In genomic region chr17:74395383-74396065, GRCm38 (mm10) we compare ENCODE assay signal across 7 mouse cellular contexts. TPM values are rescaled to one million over a fixed set of nuclear protein-coding genes. Genes with fewer than 3 reads are reported as not detected.
A peak's percentile ranks its signal among the peaks of the same experiment; 100 is the strongest.
DNase-seq lines count a peak whose midpoint lies in the region; ATAC-seq lines count a peak whose summit lies in the region.

Gene Slc30a6, plus strand, starts transcription at chr17:74395608.

- peak; percentile 95 for DNase-seq in adrenal gland, postnatal 25 days
- DNase-seq in heart, adult 11 months, result peak; percentile 99
- peak; percentile 97 for DNase-seq in kidney, adult 18-20 months
- DNase-seq in limb, embryonic 11.5 days (ENCODE audit: low spot score), result peak; percentile 96
- peak; percentile 98 for DNase-seq in midbrain, embryonic 14.5 days
- peak; percentile 91 to 95 for DNase-seq in spleen, adult 18-20 months

- ATAC-seq in embryonic facial prominence, embryonic 12.5 days (ENCODE audit: insufficient number of reproducible peaks, insufficient read depth, low FRiP score, low TSS enrichment), result peak; percentile 99
- peak; percentile 100 for ATAC-seq in limb, embryonic 11.5 days (ENCODE audit: insufficient number of reproducible peaks, low FRiP score, low TSS enrichment, low read depth)
- ATAC-seq in midbrain, embryonic 14.5 days (ENCODE audit: low FRiP score, low TSS enrichment), result peak; percentile 99

- H3K4me3 ChIP-seq in embryonic facial prominence, embryonic 12.5 days, result peak within 1 kb of the TSS; percentile 92
- H3K4me3 ChIP-seq in limb, embryonic 11.5 days (ENCODE audit: low read depth, low read length), result peak within 1 kb of the TSS; percentile 61
- H3K4me3 ChIP-seq in midbrain, embryonic 14.5 days (replicated peaks; ENCODE audit: low read depth, low read length), result peak within 1 kb of the TSS; percentile 69

- H3K27me3 ChIP-seq in embryonic facial prominence, embryonic 12.5 days, result no peaks in the 10 kb centered on the region
- H3K27me3 ChIP-seq in limb, embryonic 11.5 days (ENCODE audit: control insufficient read depth, insufficient read depth, low read length), result no peaks in the 10 kb centered on the region
- H3K27me3 ChIP-seq in midbrain, embryonic 14.5 days (ENCODE audit: control insufficient read depth, insufficient read depth, low read length), result no peaks in the 10 kb centered on the region

- H3K36me3 ChIP-seq in embryonic facial prominence, embryonic 12.5 days, result no peaks in the 10 kb centered on the region
- H3K36me3 ChIP-seq in limb, embryonic 11.5 days (ENCODE audit: control insufficient read depth, insufficient read depth, low read length), result no peaks in the 10 kb centered on the region
- 0 out of 2 replicates have a peak, but pooled peaks cover 3% of the 10 kb centered on the region for H3K36me3 ChIP-seq in midbrain, embryonic 14.5 days (ENCODE audit: control insufficient read depth, insufficient read depth, low read length)

- WGBS in embryonic facial prominence, embryonic 12.5 days, result under 1% methylated on average over 41 of the region's 41 CpGs
- WGBS in limb, embryonic 11.5 days, result under 1% methylated on average over 41 of the region's 41 CpGs
- under 1% methylated on average over 41 of the region's 41 CpGs for WGBS in midbrain, embryonic 14.5 days

- H3K4me2 ChIP-seq in embryonic facial prominence, embryonic 12.5 days (replicated peaks), result peak within 1 kb of the TSS; percentile 62
- H3K4me2 ChIP-seq in limb, embryonic 11.5 days (ENCODE audit: low read depth, severe bottlenecking), result peak within 1 kb of the TSS; percentile 55
- peak within 1 kb of the TSS; percentile 69 for H3K4me2 ChIP-seq in midbrain, embryonic 14.5 days (ENCODE audit: low read length)

- H3K27ac ChIP-seq in embryonic facial prominence, embryonic 12.5 days, result peak within 1 kb of the TSS; percentile 88
- peak within 1 kb of the TSS; percentile 72; the same call in 1 of the 2 replicates for H3K27ac ChIP-seq in limb, embryonic 11.5 days (replicated peaks; ENCODE audit: low read depth, low read length)
- peak within 1 kb of the TSS; percentile 88 for H3K27ac ChIP-seq in midbrain, embryonic 14.5 days (replicated peaks; ENCODE audit: low read depth, low read length)

- H3K9ac ChIP-seq in embryonic facial prominence, embryonic 12.5 days, result peak within 1 kb of the TSS; percentile 88
- peak within 1 kb of the TSS; percentile 81 for H3K9ac ChIP-seq in limb, embryonic 11.5 days (ENCODE audit: low read length)
- H3K9ac ChIP-seq in midbrain, embryonic 14.5 days (replicated peaks; ENCODE audit: low read length), result peak within 1 kb of the TSS; percentile 75

- peaks cover 7% of the 10 kb centered on the region; the same call in 1 of the 2 replicates for H3K4me1 ChIP-seq in embryonic facial prominence, embryonic 12.5 days
- H3K4me1 ChIP-seq in limb, embryonic 11.5 days (ENCODE audit: control insufficient read depth, insufficient read depth, low read length), result no peaks in the 10 kb centered on the region
- no peaks in the 10 kb centered on the region for H3K4me1 ChIP-seq in midbrain, embryonic 14.5 days (ENCODE audit: control insufficient read depth, insufficient read depth, low read length)

- no peaks in the 10 kb centered on the region for H3K9me3 ChIP-seq in embryonic facial prominence, embryonic 12.5 days
- H3K9me3 ChIP-seq in limb, embryonic 11.5 days (ENCODE audit: control insufficient read depth, low read length), result no peaks in the 10 kb centered on the region
- no peaks in the 10 kb centered on the region for H3K9me3 ChIP-seq in midbrain, embryonic 14.5 days (ENCODE audit: control insufficient read depth, low read length)

RNA-seq across cellular contexts. Expression of gene Slc30a6, which starts in this region (rescaled TPM):
- 29.0 TPM in 2 replicates for total RNA-seq in adrenal gland, postnatal 25 days (2021)
- polyA plus RNA-seq in embryonic facial prominence, embryonic 12.5 days (2016; fragmentation: Nextera tagmentation; extraction: Ambion mirVana), result 36.8 and 38.0 TPM in 2 replicates
- polyA plus RNA-seq in limb, embryonic 11.5 days (2014; fragmentation: Nextera tagmentation; extraction: Ambion mirVana), result 41.5 TPM in 2 replicates
- polyA plus RNA-seq in midbrain, embryonic 14.5 days (2014; fragmentation: Nextera tagmentation; extraction: Ambion mirVana), result 28.4 and 34.6 TPM in 2 replicates

Comparison
In these comparisons a context has a peak if more than half of its experiments do, and no peak if none do; other contexts are left out.
1. Peak in every context shown above with its lines: DNase-seq, ATAC-seq, H3K4me3 ChIP-seq and H3K27ac ChIP-seq.